Mouse (Mus musculus) thymus, postnatal 0 days (tissue): Measurements from ENCODE around the gene Gm20422. TPM values are rescaled to one million over a fixed set of nuclear protein-coding genes. Genes with fewer than 3 reads are reported as not detected.
"Not testable (repeated sequence)": the region's sequence is repeated elsewhere in the genome, so short reads cannot be mapped to it uniquely, and the experiment has no call there.

ENCODE experiments used
- DNase-seq: peaks from one replicate; pipeline ENCODE4 v3.0.0-alpha.2; 2015; ENCODE audit warnings: low spot score
- polyA plus RNA-seq: library from polyadenylated mRNA; unstranded; fragments of >200 nt; fragmentation: Nextera tagmentation; extraction: Ambion mirVana; gene quantifications from 2 replicates; pipeline ENCODE4 v1.2.1, GENCODE M21; 2015

Gm20422 gene
- polyA plus RNA-seq, 1 experiment from 2014 or later, result 0.33 TPM

GRCm38 (mm10) chr8:69713516-69713915 lies 61.2 kb downstream of the Gm20422 start:
- DNase-seq, result no peak

DNA sequence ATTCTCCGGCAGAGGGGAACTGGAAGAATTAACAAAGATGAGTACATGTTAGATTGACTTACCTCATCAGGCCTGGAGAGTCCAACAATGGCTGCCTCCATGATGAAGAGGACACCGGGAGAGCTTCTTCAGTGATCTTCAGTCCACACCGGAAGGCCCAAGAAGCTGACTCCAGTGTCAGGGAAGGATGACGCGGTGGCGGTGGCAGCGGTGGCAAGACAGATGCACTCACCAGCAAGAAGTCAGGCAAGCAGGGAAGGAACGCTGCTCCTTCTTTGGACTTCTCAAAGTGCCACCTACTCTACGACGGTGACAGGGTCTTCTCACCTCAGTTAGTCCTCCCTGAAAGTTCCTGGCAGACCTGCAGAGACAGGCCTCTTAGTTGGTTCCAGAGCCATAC lies 64.1 kb downstream of the Gm20422 start, which contains the start of gene Zfp869:
Gene Zfp869 (minus strand): TSS at position 101 of the 400 bp plus-strand sequence.
- not testable (repeated sequence) for DNase-seq

DNA sequence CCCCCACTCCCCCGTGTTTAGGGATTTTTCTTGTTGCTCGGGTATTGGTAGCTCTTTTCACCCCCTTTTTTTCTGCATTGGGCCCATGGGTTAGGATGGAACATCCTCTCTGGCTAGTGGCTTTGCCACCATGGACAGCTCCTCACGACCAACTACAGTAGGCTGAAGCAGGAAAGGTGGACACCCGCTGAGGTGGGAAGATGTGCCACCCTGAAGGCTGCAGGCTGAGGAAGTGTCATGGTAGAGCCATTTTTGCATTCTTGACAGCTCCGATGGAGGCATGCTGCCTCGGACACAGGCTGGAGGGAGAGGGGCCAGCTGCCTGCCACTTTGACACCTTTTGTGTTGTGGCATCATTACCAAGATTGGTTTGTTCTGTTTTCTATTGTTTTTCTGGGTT lies 72.9 kb downstream of the Gm20422 start:
- DNase-seq, result no peak

Other genes with a start within 250 kb of the Gm20422 start
- gene Zfp868, start 149.3 kb downstream of the Gm20422 start, polyA plus RNA-seq, result 20.1 and 20.7 TPM in 2 replicates
- gene Zfp964, start 120.4 kb downstream of the Gm20422 start, polyA plus RNA-seq, result 0.48 and 0.54 TPM in 2 replicates
- 23.7 and 26.3 TPM in 2 replicates for gene Zfp869, start 64.2 kb downstream of the Gm20422 start, polyA plus RNA-seq
- 5.3 and 5.4 TPM in 2 replicates for gene Zfp963, start 24.9 kb downstream of the Gm20422 start, polyA plus RNA-seq
- 37.2 and 39.2 TPM in 2 replicates for gene Atp13a1, start 16.3 kb upstream of the Gm20422 start, polyA plus RNA-seq
- gene Zfp866, start 16.3 kb upstream of the Gm20422 start, polyA plus RNA-seq, result 18.3 and 22.1 TPM in 2 replicates
- gene Gmip, start 33.8 kb upstream of the Gm20422 start, polyA plus RNA-seq, result 30.9 and 35.0 TPM in 2 replicates
- 0.31 and 0.53 TPM in 2 replicates for gene Lpar2, start 47.5 kb upstream of the Gm20422 start, polyA plus RNA-seq
- gene Pbx4, start 57.6 kb upstream of the Gm20422 start, polyA plus RNA-seq, result 15.1 and 18.3 TPM in 2 replicates
- gene Cilp2, start 112.8 kb upstream of the Gm20422 start, polyA plus RNA-seq, result 0.09 and 0.16 TPM in 2 replicates
- 5.0 and 5.1 TPM in 2 replicates for gene Tssk6, start 127.3 kb upstream of the Gm20422 start, polyA plus RNA-seq
- gene Ndufa13, start 127.7 kb upstream of the Gm20422 start, polyA plus RNA-seq, result 228 and 241 TPM in 2 replicates
- gene Yjefn3, start 127.8 kb upstream of the Gm20422 start, polyA plus RNA-seq, result 3.7 and 4.0 TPM in 2 replicates
- 60.6 and 60.8 TPM in 2 replicates for gene Gatad2a, start 221.5 kb upstream of the Gm20422 start, polyA plus RNA-seq